Mouse (Mus musculus) c-Kit-negative CD71-positive TER-119-positive erythroid progenitor cells, embryonic 14.5 days (primary cell): Measurements from ENCODE around the gene Fam240a.

Experiments
- DNase-seq: peaks from one replicate; pipeline ENCODE4 v3.0.0-alpha.2; 2013; ENCODE audit warnings: low read depth, low spot score

Fam240a gene

DNA sequence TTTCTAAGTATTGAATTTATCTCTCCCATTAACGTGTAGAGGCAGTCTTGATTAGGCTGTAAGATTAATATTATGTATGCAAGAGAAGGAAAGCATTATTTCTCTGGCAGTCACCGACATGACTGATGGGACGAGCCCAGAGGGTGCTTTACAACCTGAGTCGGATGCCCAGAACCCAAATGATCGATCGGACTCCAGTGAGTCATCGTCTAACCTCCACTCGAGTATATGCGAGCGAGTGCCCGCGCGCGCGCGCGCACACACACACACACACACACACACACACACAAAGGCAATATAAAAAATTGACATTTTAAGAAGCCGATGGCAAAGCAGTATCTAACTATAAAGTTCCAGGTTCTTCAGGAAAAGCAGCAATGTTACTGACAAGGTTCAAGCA is 28.7 kb upstream of the Fam240a start:
- DNase-seq: no peak

DNA sequence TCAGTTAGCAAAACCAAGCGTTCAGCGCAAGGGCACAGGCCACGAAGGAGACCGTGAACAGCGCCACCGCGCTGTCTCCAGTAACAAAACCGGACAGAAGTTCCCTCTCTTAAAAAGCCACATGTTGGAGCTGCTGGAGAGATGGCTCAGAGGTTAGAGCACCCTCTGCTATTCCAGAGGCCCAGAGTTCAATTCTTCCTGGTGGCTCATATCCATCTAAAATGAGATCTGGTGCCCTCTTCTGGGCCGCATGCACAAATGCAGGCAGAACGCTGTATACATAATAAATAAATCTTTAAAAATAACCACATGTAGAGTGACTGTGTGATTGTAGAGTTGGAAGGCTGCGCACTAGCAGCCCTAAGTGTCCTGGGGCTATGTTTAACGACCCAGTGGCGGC is 27.6 kb upstream of the Fam240a start:
- DNase-seq: no peak

DNA sequence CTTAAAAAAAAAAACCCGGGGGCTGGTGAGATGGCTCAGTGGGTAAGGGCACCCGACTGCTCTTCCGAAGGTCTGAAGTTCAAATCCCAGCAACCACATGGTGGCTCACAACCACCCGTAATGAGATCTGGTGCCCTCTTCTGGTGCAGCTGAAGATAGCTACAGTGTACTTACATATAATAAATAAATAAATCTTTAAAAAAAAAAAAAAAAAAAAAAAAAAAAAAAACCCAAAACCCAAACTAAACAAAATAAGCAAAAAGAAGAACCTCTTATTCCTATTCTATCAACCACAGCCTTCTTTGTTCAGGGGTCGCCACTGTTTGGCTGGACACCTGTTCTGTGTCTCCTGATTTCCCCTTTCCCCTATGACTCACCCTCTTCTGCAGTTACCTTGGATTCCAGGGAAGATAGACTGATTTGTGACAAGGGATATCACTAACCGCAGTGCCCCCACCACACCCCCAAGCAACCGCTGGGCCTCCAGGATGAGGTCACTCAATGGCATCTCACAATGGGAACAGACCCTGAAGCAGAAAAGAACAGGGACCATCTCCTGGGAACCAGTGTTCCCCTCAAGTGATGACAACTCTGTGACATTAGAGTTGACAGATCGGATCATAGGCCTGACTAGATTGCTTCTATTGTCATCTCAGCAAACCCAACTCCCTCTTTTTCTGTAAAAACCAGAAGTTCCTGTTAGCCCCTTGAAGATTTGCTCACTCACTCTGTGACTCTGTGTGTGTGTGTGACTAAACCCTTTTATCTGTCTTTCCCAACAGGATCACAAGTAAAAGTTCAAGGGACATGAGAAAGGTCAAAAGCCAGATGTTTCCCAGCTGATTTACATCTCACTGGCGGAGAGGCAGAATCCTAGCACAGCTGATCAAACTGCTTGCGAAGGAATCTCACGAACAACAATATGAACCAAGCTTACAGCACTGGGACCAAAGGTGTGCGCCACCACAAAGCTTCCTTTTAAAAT is 21.1 kb upstream of the Fam240a start:
- no peak for DNase-seq

DNA sequence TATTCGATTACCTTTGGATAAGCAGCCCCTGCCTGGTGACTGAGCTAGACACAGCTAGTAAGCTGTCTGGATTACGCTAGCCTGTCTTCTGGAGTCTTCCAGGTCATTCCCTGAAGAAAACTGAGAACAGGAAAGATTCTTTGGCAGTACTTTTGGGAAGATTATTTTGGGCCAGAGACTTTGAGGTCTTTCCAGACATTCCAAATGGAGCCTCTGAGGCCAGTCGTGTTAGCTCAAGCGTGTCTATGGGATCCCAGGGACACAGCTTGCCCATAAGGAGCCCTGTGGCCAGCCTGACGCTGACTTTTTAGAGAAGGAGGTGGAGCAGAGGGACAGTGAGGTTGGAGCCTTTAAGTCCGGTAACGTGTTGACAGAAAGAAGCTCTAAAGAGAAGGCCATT is 19.3 kb upstream of the Fam240a start:
- DNase-seq: no peak

DNA sequence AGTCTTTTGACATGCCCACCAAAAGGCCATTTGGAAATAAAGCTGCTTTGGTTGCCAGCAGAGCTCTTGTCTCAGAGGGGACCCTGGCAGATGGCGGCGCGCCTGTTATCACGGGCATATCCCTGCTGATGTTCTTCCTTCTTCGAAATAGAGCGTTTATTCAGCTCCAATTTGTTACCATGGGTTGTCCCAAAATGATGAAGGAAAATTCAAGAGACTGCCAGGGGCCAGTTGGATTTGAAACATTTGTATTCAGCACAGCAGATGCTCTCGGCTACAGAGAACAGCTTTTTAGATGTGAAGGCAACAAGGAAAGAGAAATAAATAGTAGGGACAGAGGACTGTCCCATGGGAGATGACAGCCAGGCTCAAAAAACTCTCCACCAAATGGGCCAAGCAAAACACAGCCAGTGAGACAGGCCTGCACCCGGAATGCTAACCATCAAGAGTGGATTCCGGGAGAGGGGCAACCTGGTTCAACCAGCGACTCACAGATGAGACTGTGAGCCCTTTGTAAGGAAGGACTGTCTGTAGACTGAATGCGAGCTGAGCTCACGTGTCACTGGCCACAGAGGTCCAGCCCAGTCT is 17.3 kb upstream of the Fam240a start:
- DNase-seq: no peak

DNA sequence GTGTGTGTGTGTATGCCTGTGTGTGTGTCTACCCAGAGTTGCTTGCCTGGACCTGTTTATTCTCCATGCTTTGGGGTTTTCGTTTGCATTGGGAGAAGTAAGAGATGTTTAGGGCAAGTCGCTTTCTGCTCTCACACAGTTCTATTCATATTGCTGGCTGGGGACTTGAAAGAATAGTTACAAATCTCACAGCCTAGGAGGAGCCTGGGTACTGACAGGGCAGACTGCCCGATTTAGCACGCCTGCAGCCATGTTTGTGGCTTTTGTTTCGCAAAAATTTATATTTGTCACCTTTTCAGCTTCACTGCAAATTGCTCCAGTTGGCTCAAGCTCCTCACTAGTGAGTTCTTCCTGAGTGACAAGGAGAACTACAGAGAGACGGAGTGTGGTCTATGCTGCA is 14.9 kb upstream of the Fam240a start:
- no peak for DNase-seq

DNA sequence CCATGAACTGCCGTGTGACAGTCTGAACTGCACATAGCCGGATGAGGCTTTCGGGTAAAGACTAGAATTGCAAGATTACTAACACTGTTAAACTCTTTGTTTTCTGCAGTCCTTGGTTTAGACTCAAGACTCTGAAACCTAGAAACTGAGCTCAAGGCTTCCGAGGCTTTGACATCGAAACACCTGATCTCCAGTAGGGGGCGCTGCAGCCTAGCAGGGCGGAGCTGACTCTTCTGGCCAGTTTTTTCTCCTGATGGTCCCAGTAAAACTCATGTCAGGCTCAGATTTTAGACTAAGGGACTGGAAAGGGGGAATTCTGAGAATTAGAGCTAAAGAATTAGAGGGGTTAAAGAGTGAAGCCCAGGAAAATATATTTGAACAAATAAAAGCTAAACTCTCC is 6.1 kb upstream of the Fam240a start:
- DNase-seq: peak; percentile 34

DNA sequence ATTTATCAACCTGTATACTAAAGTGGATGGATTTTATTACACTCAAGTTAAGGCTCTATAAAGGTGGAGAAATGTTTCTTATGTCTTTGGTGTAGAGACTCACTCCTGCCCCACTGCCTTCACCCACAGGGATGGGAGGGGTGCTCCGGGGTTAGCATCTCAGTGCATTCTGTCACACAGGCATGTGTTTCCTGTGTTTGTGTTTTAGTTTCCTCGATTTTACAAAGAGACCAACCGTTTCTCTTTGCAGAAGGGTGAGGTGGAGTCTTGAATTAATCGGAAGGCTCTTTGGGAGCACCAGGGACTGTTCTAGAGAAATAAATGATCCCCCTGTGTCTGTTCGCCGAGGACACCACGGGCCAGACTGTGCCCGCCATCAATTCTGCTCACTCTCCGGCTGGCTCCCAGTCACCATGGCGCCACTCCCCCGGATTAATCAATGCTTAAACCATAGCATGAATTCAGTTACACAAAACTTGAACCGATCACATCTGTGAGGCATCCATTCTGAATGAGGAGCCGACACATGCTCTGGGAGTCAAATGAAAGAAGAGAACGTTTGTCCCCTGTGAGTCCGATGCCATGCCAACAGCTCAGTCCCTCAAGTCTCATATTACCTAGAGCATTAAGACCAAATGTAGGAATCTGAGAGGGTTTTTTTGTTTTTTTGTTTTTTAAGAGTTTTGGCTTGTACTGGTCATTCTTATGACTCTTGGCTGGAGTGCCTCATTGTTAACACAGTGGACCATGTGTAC is 4.2 kb upstream of the Fam240a start:
- no peak for DNase-seq

DNA sequence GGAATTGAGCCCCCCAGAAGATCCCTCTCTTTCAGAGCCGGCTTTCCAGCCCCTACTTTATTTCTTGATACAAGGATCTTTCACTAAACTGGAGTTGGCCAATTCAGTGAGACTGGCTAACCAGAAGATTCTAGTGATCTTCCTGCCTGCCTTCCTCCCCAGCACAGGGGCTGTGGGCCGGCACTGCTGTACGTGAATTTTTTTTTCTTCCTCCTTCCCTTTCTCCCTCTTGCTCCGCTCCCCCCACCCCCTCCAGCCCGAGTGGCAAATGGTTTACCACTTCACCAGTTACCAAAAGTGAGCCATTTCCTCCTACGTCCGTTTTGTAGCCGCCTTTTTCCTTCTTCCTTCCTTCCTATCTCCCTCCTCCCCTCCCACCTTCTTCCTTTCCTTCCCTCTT is 1.2 kb downstream of the Fam240a start:
- DNase-seq: no peak

DNA sequence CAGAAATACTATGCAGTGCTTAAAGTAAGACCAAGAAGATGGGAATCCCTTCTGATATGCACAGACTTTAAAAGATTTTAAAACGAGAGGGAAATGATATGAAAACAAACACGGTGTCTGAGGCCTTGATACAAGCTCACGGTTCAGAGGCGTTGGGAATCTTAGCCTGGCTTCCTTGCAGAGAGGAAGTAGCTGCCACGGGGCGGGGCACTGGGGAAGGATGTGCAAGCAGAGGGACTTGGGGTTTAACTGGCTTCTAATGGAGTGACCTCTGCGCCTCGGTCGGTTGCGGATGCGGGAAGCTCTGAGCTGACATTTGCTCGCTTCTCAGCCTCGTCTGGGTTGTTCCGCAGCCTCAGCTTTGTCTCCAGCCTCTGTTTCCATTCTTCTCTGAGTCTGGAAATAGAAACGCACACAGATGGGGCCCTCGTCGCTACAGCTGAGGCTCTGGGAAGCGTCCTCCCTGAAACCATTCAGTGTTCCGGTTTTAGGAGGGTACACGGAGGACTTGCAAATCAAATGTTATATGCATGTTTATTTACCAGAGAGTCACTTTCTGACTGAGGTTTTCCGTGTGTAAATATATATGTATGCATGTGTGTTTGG is 1.9 kb downstream of the Fam240a start:
- no peak for DNase-seq

DNA sequence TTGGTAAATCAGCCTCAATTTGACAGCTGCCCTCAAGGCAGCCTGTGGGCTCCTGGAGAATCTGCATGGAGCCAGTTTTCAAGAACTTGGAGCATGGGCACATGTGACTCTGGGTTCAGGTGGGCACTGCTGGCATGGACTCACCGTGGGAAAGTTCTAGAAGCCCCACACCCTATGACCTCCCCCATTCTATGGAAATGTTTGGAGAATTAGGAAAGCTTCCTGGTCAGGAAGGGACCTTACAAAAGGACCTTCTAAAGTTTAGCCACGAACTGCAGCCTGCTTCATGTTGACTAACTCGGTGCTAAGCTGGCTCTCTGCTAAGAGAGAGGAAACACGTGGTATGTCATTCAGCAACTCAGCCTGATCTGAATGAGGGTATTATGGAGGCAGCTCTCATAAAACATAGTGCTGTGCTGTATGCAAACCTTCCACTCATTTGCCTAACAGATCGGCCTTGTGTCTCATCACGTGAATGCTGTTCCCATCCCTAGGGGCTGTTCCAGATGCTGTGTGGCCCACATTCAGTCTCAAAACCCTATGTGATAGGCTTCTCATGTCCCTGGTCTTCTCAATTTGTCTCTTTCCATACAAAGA is 7.2 kb downstream of the Fam240a start:
- no peak for DNase-seq

DNA sequence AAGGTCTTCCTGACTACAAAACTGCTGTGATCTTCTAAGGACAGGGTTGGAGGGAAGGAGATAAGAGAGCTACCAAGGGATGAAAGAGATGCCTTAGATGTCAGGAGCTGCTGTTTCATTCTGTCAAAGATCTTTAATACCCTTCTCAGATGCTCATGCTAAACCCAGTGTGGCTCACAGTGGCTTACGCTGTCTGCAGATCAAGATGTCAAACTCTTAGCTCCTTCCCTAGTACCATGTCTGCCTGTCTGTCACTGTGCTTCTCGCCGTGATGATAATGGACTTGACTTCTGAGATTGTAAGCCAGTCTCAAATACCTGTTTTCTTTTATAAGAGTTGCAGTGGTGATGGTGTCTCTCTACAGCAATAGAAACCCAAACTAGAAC is 8.0 kb downstream of the Fam240a start:
- no peak for DNase-seq

DNA sequence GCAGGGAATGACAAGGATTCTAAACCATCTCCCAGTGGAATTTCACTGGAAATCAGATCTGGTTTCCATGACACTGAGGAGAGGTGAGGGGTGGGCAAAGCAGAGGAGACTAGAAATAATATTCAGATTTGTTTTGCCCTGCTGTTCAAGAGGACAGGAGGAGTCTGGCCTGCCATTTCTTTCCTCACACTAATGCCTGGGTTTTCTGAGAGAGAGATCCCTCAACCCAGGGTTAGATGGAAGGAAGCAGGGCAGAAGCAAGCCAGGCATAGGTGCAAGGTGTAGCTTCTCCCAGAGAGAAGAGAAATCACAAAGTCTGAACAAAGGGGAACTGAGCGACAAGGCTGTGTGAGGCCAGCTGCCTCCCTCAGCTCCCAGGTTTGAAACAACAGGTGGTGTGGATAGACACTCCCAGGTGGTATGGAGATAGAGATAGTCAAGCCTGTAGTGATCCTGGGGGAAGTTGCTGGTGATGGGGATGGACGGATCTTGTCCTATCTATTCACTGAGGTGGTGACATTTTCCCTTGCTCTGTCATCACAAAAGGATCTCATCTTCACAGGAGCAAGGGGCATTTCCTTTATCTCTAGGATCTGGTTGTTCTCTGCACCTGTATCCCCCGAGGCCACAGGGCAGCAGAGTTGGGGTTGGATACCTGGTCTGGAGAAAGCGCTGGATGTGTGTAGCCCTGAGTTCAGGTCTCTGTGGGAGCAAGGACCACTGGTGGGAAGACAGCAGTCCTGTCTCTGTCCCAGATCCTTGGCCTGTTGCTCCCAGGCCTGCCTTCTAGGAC is 8.6 kb downstream of the Fam240a start:
- DNase-seq: no peak

DNA sequence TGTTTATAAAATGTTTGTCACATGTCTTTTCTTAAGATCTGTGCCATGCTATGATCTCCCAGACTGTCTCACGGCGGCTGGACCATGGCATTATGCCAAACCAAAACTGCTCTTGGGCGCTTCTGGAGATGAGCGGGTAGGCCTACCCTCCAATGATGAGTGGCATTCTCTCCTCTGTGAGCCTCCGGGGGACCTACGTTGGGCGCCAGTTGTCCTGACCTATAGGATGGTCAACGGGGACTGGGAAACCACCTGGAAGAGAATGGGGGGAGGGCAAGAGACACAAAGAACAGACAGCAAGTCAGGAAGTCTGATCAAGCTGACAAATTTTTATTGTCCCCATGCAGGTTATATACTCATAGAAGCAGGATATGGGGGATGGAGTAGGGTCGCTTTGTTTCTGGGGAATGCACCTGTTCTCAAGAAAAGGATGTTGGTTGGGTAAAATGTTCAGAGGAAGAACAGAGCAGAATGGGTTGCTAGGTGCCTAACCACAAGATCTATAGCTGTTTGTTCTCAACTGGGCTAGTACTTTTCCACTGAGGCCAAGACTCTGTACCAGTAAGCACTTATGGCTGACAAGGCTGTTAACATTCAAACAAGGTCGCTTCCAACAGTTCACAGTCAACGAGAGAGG is 9.3 kb downstream of the Fam240a start:
- DNase-seq: no peak

DNA sequence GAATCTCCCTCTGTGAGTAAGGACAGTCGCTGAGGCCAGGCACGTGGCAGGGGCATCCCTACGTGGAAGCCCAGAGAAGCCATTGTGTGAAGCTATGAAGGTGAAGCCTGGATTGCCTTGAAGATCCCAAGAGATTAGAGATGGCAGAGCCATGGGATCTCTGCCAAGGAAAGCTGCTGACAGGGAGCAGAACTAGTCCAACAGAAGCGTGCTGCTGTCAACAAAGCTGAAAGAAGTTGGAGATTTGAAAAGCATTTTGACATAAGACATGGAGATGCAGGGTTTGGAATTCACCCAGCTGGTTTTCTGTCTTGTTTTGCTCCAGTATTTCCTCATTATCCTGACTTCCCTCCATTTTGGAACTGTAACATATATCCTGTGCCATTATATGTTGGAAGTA is 14.4 kb downstream of the Fam240a start:
- DNase-seq: no peak

DNA sequence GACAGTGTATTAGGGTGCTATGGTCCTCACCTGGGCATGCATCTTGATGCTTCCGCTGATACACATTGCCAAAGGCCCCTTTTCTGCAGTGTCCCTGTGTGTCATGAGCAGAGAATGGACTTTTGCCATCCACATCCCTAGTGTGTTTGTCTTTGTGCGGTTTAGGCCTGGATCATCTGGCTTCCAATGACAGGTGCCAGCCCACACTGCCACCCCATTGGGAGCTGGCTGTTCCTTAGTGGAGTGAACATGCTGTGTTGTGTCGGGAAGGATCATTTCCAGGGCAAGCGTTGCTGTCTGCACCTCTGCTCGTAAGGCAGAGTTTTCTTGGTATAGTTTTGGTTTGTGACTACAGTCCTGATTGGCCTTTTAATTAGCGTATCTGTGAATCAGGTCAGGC is 15.5 kb downstream of the Fam240a start:
- no peak for DNase-seq

DNA sequence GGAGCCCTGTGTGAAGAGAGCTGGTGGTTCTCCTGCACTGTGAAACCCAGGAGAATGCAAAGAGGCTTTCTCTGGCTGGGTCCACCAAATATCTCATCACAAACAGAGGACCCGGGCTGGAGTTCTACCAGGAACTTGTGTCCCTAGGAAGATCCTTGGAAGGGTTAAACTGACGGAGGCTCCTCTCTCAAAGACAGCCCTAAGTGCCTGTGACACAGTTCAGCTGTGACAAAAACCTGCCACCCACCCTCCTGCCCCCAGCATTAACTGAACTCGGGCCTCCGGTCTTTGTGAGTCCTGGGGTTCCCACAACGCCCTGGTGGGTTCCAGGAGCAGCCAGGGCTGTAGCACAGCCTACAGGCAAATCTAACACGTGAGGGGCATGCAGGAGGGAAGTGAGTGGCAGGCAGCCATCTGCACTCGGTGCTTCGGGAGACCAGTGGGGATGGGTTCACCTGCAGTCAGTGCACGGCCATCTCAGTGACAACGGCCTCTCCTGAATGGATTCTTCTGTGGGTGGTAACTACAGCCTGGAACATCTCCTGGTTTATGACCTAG is 17.1 kb downstream of the Fam240a start:
- no peak for DNase-seq

DNA sequence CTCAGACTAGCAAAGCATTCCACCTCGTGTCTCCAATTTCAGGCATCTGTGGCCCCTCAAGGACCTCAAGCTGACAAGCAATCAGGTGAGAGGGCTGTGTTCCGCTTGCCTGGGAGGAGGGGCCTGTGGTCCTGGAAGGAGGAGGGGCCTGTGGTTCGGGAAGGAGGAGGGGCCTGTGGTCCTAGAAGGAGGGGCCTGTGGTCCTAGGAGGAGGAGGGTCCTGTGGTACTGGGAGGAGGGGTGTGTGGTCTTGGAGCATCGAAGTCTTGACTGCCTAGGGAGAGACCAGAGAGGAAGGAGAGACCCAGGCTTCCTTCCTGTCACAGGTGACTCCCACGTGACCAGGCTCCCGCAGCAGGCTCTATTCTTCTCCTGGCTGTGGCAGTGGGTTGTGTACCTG is 20.1 kb downstream of the Fam240a start:
- no peak for DNase-seq

DNA sequence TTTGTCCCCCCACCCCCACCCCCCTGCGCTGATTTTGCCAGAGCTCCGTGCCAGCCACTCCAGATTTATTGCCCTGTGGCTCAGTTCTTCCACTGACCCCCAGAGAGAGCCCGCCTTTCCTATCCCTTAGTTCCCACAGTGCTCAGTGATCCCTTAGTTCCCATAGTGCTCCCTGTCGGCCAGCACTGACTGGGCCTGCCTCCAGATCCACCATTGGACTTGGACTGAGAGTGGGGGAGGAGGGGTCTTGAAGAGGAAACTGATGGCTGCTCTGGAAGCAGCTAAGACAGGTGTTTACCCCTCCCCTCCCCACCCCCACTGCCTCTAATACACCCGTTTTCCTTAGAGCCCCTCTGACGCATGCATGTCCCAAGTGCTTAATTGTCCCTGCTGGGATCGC is 20.7 kb downstream of the Fam240a start:
- no peak for DNase-seq

DNA sequence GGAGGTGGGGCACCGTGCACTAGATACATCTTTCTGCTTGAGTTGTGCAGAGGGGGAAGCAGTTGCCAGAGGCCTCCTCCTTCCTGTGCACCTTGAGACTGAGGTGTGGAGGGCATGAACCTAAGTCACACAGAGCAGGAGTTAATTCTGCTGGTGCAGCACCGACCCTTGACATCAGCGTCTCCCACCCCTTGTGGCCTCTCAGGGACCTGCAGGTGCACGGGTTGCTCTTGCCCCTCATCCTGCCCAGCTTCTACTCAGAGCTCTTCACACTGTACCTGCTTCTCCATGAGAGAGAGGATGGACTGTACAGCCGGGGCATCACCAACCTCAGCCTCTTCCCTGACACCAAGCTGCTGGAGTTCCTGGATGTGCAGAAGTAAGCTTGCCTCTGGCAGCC is 21.2 kb downstream of the Fam240a start:
- no peak for DNase-seq
